Mouse (Mus musculus) forebrain, embryonic 16.5 days (tissue): ENCODE measurements at regions not wholly inside any gene's neighbourhood (a gene's known extent, or its start where the extent isn't known, plus 50 kb on each side); places are given as distances from the start of the nearest gene placed in this dataset. TPM values are rescaled to one million over a fixed set of nuclear protein-coding genes. Genes with fewer than 3 reads are reported as not detected.

ENCODE experiments used
- ATAC-seq: fragments of 200-750 bp; cut with Nextera tagmentation; 2 replicates; pipeline ENCODE4 v1.8.0; 2017; ENCODE audit warnings: mild to moderate bottlenecking, moderate library complexity
- H3K27ac ChIP-seq: fragments of 300-500 bp; sonication (generic); 2 replicates; pipeline ENCODE4 v1.5.1; 2014; ENCODE audit warnings: low read length, control low read depth
- H3K27me3 ChIP-seq: fragments of 300-500 bp; sonication (generic); replicated peaks from 2 replicates; pipeline ENCODE4 v1.6.1; 2014; ENCODE audit warnings: low read length; ENCODE audit not compliant: control insufficient read depth, insufficient read depth
- H3K36me3 ChIP-seq: fragments of 300-500 bp; sonication (generic); 2 replicates; pipeline ENCODE4 v1.6.1; 2014; ENCODE audit not compliant: control insufficient read depth, insufficient read depth
- H3K4me1 ChIP-seq: fragments of 300-500 bp; sonication (generic); replicated peaks from 2 replicates; pipeline ENCODE4 v1.6.1; 2014; ENCODE audit warnings: low read length; ENCODE audit not compliant: control insufficient read depth, insufficient read depth
- H3K4me2 ChIP-seq: fragments of 300-500 bp; sonication (generic); 2 replicates; pipeline ENCODE4 v1.6.1; 2014; ENCODE audit warnings: mild to moderate bottlenecking, low read length, control low read depth
- H3K4me3 ChIP-seq: fragments of 300-500 bp; sonication (generic); replicated peaks from 2 replicates; pipeline ENCODE4 v1.5.1; 2014; ENCODE audit warnings: mild to moderate bottlenecking, low read length, control low read depth
- H3K9ac ChIP-seq: fragments of 300-500 bp; sonication (generic); replicated peaks from 2 replicates; pipeline ENCODE4 v1.6.1; 2014; ENCODE audit warnings: low read depth, low read length, control low read depth
- H3K9me3 ChIP-seq: fragments of 300-500 bp; sonication (generic); 2 replicates; pipeline ENCODE4 v1.6.1; 2016; ENCODE audit warnings: low read length; ENCODE audit not compliant: control insufficient read depth
- WGBS: fragments of 180-500 bp; shearing (Covaris S2); extraction: QIAGEN DNeasy Blood & Tissue Kit; methylation state at CpG from one replicate; pipeline ENCODE4 v1.1.7; 2014; 5-methylcytosine and 5-hydroxymethylcytosine counted together
- microRNA-seq: library from miRNA; unstranded; fragments of <30 nt; microRNA quantifications from one replicate; pipeline ENCODE4, GENCODE M21; 2017

- H3K27me3 ChIP-seq = no peaks in the 10 kb centered on the region
- no peak overlapping the region for H3K4me2 ChIP-seq
- no peak overlapping the region for H3K4me3 ChIP-seq
- H3K36me3 ChIP-seq = no peaks in the 10 kb centered on the region
- no peak overlapping the region for H3K9ac ChIP-seq
- no peak overlapping the region for H3K27ac ChIP-seq
- no peaks in the 10 kb centered on the region for H3K9me3 ChIP-seq
- ATAC-seq = no peak
- H3K4me1 ChIP-seq = no peaks in the 10 kb centered on the region
- 54% methylated on average over 1 of the region's 1 CpGs for WGBS
These were observed 243.6 kb upstream of the Atp11b start for GRCm38 (mm10) chr3:35510314-35510713.

- 80% methylated on average over 4 of the region's 4 CpGs for WGBS
- no peak for ATAC-seq
- H3K9ac ChIP-seq = no peak overlapping the region
- no peak overlapping the region for H3K4me3 ChIP-seq
- no peak overlapping the region for H3K4me2 ChIP-seq
- H3K27me3 ChIP-seq = no peaks in the 10 kb centered on the region
- no peaks in the 10 kb centered on the region for H3K36me3 ChIP-seq
- H3K4me1 ChIP-seq = no peaks in the 10 kb centered on the region
- no peaks in the 10 kb centered on the region for H3K9me3 ChIP-seq
- no peak overlapping the region for H3K27ac ChIP-seq
These were observed 237.4 kb upstream of the Atp11b start for GRCm38 (mm10) chr3:35516517-35516916.

GRCm38 (mm10) chr3:35520131-35520530 lies 233.8 kb upstream of the Atp11b start:
- H3K4me1 ChIP-seq = no peaks in the 10 kb centered on the region
- peak; percentile 64 for ATAC-seq

GRCm38 (mm10) chr3:35547696-35548095 lies 206.2 kb upstream of the Atp11b start:
- Histone ChIP-seq H3K9me3 (no peaks in the 10 kb centered on the region), H3K9ac (no peak overlapping the region), H3K36me3 (no peaks in the 10 kb centered on the region), H3K27me3 (no peaks in the 10 kb centered on the region), H3K4me1 (no peaks in the 10 kb centered on the region), H3K4me2 (no peak overlapping the region), H3K27ac (no peak overlapping the region), H3K4me3 (no peak overlapping the region)
- no peak for ATAC-seq

More at GRCm38 (mm10) chr3:35520131-35520530, 233.8 kb upstream of the Atp11b start:
- H3K36me3 ChIP-seq = no peaks in the 10 kb centered on the region
- no peak overlapping the region for H3K4me3 ChIP-seq
- H3K9ac ChIP-seq = no peak overlapping the region
- no peaks in the 10 kb centered on the region for H3K9me3 ChIP-seq
- no peaks in the 10 kb centered on the region for H3K27me3 ChIP-seq
- no peak overlapping the region for H3K27ac ChIP-seq
- WGBS = 29% methylated on average over 3 of the region's 3 CpGs
- no peak overlapping the region for H3K4me2 ChIP-seq

- WGBS = 56% methylated on average over 9 of the region's 9 CpGs
- no peak overlapping the region for H3K4me3 ChIP-seq
- H3K36me3 ChIP-seq = no peaks in the 10 kb centered on the region
- no peaks in the 10 kb centered on the region for H3K9me3 ChIP-seq
- no peaks in the 10 kb centered on the region for H3K4me1 ChIP-seq
- no peaks in the 10 kb centered on the region for H3K27me3 ChIP-seq
- no peak overlapping the region for H3K9ac ChIP-seq
- no peak overlapping the region for H3K27ac ChIP-seq
- no peak for ATAC-seq
- no peak overlapping the region for H3K4me2 ChIP-seq
These were observed 202.1 kb upstream of the Atp11b start for GRCm38 (mm10) chr3:35551791-35552190.

GRCm38 (mm10) chr3:35560425-35560824 lies 193.5 kb upstream of the Atp11b start:
- Histone ChIP-seq H3K27me3 (no peaks in the 10 kb centered on the region), H3K4me2 (no peak overlapping the region), H3K9me3 (no peaks in the 10 kb centered on the region), H3K36me3 (no peaks in the 10 kb centered on the region), H3K27ac (no peak overlapping the region), H3K4me1 (no peaks in the 10 kb centered on the region), H3K4me3 (no peak overlapping the region), H3K9ac (no peak overlapping the region)
- no peak for ATAC-seq
- WGBS = 71% methylated on average over 10 of the region's 10 CpGs

GRCm38 (mm10) chr3:35574402-35574801 lies 179.5 kb upstream of the Atp11b start:
- 10% methylated on average over 10 of the region's 10 CpGs for WGBS

More at GRCm38 (mm10) chr3:35574402-35574801, 179.5 kb upstream of the Atp11b start:
- ATAC-seq = peak; percentile 85
- Histone ChIP-seq H3K4me2 (no peak overlapping the region), H3K9me3 (no peaks in the 10 kb centered on the region), H3K4me3 (no peak overlapping the region), H3K9ac (no peak overlapping the region), H3K27ac (no peak overlapping the region), H3K36me3 (no peaks in the 10 kb centered on the region), H3K27me3 (no peaks in the 10 kb centered on the region), H3K4me1 (no peaks in the 10 kb centered on the region; the same call in 1 of the 2 replicates)

Small RNA genes in the stretch of these regions (microRNA-seq; reads per million reads assigned to microRNA genes)
- not detected for gene Gm25442
